Mouse (Mus musculus): ENCODE results near the gene Chrm1. TPM values are rescaled to one million over a fixed set of nuclear protein-coding genes. Genes with fewer than 3 reads are reported as not detected.

Gene Chrm1
- 100 to 1,000 TPM; 172 to 186 TPM for total RNA-seq (2021)

DNA sequence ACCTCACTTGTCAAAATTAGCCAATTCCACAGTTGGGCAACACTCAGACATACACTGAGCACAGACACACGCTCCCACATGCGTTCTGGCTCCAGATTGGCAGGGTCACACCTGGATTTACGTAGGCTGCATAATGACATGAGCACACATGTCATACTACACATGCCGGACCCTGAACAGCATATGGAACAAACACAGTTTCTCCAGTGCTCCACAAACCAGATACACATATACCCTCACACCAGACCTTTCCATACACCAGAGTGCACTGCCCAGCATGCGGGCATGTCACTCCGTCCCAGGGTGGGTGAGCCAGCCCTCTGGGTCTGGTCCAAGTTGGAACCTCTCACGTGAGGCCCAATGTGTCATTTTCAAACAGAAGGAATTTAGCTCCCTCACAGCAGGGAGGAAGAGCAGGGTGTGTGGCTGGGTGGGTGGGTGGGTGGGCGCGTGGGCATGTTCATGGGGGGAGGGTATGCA, at the start of gene Chrm1:
Gene Chrm1 (plus strand): TSS at position 430 of the 480 bp plus-strand sequence.
- peak; percentile 57 to 62 for DNase-seq

GRCm38 (mm10) chr19:8614343-8614742, 49.2 kb upstream of the Chrm1 start:
- no peak for DNase-seq

DNA sequence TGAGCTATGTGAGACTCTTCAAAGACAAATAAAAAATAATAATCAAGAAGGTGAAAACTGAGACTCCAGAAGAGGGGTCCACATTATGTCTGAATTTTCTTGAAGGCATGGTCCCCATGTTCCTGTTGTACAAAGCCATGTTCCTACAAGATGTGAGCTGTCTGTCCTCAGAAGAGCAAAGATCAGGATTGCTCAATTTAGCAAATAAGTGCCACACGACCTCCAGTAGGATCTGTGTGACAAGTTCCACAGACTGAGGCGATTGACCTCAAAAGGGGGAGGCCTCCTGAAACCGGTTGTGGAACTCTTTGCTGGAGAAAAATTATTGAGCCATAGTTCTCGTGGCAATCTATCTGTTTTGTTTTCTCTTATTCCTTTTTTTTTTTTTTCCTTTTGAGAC, 47.3 kb upstream of the Chrm1 start:
- DNase-seq: no peak

- no peak for DNase-seq
These were observed 45.7 kb upstream of the Chrm1 start, which contains the start of gene Slc22a6 for GRCm38 (mm10) chr19:8617904-8618303. TSS of gene Slc22a6 (plus strand) at chr19:8618039.

DNA sequence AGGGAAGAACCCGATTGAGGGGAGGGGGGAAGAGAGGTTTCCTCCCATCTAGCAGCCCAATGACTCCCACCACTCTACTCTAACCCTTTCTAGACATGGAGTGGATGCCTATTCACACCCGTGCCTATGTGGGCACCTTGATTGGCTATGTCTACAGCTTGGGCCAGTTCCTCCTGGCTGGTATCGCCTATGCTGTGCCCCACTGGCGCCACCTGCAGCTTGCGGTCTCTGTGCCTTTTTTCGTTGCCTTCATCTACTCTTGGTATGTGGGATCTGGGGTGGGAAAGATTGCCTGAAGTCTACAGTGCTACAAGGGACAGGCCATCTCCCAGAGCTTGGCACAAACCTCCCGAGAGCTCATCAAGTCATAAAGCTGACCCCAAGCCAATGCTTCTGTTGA, 42.5 kb upstream of the Chrm1 start:
- DNase-seq: no peak

DNA sequence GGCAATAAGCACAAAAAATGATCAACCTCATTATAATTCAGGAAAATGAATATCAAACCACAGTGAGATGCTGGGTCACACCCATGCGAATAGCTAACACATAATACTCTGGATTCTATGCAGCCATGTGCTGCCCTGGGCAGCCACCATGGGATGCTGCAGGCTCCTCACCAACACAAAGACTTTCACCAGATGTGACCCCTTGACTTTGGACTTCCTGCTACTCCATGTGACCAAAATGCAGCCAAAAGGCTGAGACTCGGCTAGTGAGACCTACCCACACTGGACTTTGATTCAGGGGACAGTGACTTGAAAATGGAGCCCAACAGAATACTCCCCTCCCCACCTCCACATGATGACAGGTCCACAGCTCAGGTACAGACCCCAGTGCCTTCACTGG, 33.3 kb upstream of the Chrm1 start:
- DNase-seq: no peak

DNA sequence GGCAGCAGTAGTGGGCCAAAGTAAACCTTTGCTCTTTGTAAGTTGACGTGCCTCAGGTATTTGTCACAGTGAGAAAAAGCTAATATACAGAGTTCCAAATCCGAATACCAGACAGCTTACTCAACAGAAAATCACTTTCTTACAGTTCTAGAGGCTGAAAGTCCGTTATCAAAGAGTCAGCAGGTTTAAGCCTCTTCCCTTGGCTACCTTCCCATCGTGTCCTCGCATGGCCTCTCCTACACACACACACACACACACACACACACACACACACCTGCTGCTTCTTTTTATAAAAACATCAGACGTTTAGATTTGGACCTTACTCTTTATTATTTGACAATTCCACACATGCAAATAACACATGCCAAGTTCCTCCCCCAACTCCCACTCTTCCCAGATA, 32.8 kb upstream of the Chrm1 start:
- no peak for DNase-seq

DNA sequence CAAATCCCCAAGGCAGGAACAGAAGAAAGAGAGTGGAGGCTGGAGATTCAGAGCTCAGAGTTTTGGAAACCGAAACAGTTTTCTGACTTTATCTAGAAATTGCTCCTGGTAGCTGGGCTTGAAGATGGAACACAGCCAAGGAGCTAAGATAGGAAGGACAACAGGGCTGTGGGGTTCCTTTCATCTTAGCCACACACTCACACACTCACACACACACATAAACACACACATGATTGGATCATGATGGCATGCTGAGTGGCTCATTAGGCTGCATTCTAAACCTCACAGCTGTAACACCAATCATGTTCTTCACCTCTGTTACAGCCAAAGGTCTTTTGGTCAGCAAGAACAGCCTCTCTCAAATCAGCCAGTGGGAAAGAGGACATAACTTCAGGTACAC, 31.6 kb upstream of the Chrm1 start:
- DNase-seq: no peak

DNA sequence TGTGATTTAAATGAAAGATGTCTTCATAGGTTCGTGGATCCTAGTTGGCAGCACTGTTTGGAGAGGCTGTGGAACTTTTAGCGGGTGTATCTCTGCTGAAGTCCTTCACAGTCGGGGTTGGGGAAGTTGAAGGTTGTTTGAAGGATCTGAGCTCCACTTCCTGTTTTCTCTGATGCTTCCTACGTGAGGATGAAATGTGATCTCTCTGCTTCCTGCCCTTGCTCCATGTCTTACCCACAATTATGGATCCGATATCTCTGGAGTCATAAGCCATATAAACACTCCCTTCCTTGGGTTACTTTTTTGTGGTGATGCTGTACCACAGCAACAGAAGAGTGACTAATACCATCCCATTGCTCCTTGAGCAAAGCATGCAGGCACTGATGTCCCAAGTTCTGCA, 21.5 kb upstream of the Chrm1 start:
- DNase-seq: no peak

DNA sequence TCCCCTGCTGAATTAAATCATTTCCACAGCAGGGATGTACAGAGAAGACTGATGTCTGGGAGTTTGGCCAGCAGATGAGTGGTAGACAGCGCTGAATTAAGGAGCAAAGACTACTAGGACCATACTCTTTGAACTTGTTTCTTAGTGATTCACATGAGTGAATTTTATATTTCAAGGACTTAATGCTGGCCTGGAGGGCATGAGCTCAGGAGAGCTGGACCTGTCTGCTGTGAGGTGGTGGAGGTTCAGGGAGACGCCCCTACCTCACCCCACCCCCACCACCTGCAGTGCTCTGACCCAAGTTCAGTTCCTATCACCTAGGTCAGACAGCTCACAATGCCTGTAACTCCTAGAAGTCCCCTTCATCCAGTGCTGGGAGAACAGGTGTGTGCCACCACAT, 17.2 kb upstream of the Chrm1 start:
- no peak for DNase-seq

DNA sequence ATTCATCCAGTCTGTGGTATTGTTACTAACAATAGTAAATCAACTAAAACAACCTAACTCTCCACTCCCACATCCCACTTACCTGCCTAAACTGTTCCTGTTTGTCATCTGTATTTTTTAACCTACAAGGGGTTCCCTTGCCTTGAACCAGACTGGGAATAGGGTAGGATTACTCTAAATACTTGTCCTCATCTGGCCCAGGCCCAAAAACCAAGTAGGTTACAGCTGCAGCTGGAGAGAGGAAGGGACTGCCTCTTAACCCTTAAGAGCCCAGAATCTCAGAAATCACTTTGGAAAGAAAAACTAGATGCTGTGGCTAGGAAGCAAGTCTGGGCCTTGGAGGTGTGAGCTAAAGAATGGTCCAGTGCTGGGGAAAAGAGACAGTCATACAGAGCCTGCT, 7.8 kb upstream of the Chrm1 start:
- no peak for DNase-seq

DNA sequence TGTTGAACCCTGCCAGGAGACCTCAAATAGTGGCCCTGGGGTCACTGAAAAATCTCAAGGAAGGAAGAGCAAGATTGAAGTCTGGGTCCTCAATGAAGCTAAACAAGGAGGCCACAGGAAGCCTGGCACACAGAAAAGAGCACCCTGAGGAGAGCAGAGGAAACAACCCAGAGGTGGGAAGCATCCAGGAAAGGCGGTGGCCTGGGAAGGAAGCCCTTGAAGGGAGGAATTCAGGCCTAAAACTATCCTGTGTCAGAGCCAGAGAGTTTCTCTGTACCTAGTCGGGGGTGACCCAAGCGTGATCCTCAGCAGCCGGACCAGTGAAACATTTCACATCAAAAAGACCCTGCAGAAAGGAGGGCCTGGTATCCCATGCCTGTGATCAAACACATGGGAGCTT, 7.2 kb upstream of the Chrm1 start:
- DNase-seq: no peak

DNA sequence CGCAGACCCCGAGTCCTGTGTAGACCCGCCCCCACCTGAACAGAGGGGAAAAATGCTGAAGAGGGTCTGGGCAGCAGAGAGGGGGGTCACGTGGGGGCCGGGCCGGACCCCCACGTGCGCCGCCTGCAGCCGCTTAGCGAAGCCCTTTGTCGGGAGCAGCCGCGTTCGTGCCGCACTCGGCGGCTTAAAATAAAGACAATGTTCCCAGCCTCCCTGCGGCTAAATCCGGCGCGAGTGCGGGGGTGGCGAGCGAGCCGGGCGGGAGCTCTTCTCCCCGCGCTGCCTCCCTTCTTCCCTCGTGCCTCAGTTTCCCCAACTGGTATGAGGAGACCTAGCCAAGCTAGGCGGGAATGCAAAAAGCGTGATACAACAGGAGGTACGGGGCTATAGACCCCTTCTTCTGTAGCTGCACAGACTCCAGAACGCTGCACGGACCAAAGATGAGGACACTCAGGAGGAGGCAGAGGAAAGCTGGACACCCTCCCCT, 1.7 kb upstream of the Chrm1 start:
- peak; percentile 76 to 78 for DNase-seq

DNA sequence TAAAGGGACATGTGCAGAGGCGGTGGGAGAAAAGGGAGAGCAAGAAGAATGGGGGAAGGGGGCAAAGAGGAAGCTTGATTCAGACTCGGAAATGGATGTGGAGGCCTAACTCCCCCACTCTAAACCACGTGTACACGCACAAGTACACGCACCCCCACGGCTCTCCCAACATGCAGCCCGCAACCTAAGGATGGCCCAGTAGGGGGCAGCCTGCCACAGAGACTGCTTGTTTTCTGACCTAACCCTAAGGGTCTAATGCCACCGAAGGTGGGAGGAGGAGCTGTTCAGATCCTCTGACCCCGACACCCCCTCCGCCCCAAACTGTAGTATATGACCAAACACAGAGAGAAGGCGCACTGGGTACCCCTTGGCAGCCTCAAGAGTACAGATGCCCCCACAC, 1.3 kb upstream of the Chrm1 start:
- peak; percentile 77 to 78 for DNase-seq

DNA sequence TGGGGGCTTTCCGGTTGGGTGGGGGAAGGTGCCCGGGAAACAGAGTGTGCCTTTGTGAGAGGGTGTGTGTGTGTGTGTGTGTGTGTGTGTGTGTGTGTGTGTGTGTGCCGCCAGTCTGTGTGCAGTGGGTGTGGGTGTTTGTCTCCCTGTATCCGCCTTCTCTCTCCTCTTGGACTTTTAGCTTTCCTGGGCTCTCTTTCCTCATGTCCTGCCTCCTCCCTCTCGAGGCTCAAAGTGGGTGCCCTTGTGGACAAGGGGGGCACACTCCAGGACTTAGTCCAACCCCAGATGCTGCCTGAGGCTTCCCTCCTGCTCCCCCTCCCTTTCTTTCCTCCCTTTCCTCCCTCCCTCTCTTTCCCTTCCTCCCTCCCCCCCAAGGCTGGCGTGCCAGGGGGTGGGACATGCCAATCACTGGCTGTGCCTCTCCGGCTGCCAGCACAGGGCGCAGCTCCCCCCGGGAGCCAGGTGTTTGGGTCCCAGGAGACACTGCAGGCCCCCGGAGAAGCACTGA, 377 bp downstream of the Chrm1 start:
- DNase-seq: peak; percentile 88

DNA sequence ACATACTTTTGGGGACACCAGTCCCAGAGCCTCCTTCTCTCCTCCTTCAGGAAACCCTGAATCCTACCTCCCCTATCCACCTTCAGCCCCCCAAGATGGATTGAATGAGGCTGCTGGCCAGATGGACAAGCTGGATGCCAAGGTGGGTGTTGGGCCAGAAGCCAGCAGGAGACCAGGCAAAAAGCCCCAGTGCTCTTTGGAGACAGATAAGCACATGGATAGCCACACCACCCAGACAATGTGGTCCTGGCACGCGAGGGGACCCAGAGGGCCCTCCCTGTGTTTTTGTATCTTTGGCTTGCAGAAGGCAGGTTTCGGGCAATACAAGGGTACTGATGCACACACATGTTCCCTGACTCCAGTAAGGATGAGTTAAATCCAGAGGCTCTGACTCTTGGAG, 1.3 kb downstream of the Chrm1 start:
- DNase-seq: no peak

DNA sequence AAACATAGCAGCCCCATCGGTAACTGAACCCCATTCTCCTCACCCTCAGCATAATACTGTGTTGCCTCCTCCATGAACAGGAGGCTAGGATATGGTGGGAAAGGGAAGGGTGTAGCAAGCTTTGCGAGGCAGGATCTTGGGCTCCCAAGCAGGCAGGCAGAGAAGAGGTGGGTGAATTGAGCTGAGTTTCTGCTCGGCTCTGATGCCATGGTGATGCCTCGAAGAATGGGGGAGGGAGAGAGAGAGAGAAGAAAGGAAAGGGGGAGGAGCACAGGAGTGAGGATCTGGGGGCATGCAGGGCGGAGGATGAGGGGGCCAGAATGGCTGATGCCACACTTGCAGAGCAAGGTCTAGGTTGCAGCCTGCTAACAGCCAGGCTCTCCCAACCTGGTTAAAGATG, 2.2 kb downstream of the Chrm1 start:
- DNase-seq: peak in 1 of 2 experiments; percentile 59

DNA sequence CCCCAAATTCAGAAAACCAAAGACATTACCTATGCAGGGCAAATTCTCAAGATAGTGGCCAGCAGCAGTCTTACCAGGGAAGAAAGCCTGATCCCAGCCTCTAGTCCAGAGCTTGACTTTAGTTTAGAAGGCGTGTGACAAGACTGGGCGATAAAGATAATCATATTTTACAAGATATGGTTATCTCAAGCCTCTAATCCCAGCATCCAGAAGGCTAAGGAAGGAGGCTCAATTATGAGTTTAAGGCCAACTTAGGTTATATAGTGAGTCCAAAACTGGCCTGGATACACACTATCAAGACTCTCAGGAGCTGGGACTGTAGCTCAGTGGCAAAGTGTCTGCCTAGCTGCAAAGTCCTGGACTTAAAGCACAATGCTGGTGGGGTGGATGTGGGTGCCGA, 9.3 kb downstream of the Chrm1 start:
- no peak for DNase-seq

GRCm38 (mm10) chr19:8673336-8674063, 9.9 kb downstream of the Chrm1 start:
- no peak for DNase-seq

- DNase-seq: no peak
These were observed 15.6 kb downstream of the Chrm1 start for GRCm38 (mm10) chr19:8679031-8679779.

DNA sequence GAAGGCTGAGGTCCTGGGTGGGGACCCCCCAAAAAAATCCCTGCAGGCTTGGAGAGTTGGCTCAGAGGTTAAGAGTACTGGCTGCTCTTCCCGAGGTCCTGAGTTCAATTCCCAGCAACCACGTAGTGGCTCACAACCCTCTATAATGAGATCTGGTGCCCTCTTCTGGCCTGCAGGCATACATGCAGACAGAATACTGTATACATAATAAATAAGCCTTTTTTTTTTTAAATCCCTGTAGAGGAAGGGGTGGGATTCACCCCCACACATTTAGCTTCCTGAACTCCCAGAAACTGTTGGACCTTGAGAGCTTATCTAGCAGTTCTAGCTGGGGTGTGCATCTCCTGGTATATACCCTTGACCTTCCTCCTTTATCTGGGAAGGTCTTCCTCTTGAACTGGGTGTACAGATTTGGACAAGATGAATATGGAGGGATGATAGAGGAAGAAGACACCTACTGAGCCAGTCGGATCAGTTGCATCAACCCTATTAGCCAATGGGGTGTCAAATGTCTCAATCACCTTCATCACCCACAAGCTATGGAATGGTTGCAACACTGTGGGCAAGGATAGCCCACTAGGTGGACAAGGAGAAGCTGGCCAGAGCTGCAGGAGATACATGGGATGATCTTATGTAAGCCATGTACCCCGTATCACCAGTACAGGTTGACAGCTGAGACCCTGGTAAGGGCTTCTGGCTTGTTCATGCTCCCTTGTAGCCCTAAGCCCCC, 18.2 kb downstream of the Chrm1 start:
- no peak for DNase-seq

DNA sequence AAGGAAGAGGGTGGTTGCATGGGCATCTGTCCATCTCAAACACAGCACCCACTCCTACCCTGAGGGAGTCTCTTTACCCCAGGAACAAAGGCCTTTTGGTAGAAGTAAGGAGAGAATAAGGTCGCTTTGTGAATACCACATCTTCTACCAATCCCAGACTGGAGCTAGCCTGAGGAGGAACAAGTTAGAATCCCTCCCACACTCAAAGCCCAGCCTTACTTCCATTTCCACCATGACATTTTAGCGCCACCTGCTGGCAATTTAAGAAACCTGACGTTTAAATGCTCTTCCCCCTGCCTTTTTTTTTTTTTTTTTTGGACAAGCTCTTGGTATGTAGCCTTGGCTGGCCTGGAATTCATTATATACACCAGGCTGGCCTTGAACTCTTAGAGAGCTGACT, 19.4 kb downstream of the Chrm1 start:
- DNase-seq: peak; percentile 47 to 71

DNA sequence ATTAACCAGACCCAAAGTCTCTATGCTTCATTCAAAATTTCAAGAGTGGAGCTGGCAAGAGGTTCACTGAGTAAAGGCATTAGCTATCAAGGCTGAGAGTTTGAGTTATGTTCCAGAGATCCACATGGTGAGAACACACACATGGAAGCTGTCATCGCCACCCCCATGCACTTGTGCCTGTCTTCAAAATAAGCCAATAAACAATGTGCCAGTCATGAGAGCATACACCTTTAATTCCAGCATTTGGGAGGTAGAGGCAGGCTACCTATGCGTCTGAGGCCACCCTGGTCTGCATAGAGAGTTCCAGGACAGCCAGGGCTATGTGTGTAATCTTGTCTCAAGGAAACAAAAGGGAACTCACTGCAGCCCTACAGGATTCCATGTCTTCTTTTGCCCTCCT, 20.0 kb downstream of the Chrm1 start:
- no peak for DNase-seq
